Mouse (Mus musculus): Measurements from ENCODE around the gene Creb3. TPM values are rescaled to one million over a fixed set of nuclear protein-coding genes. Genes with fewer than 3 reads are reported as not detected.
"Not testable (repeated sequence)": the region's sequence is repeated elsewhere in the genome, so short reads cannot be mapped to it uniquely, and the experiment has no call there.

The Creb3 gene
- total RNA-seq, 2 experiments from 2014 or later = 74.4 to 84.8 TPM

DNA sequence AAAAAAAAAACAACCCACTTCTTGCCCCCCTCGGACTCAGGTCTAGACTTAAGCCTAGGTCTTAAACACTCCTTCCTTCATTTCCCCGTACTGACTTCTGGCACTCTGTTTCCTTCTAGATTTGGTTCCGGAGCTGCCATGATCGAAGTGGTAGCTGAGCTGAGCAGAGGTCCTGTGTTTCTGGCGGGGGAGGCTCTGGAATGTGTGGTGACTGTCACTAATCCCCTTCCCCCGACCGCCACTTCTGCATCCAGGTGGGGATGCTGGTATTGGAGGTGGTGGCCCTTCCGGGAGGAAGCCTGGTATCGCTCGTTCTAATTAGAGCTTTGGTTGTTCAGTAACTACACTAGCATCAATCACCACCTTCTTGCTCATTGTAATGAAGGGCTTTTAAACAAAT is 17.1 kb downstream of the Creb3 start:
- intact Hi-C loops (cut with DNase I) = loop anchor here (2.0 kb wide), 1 partner anchor 16 kb away; the partner anchor contains the start of genes Creb3 and Tln1
- no peak for DNase-seq (ENCODE audit: low spot score in 2 of 2)

DNA sequence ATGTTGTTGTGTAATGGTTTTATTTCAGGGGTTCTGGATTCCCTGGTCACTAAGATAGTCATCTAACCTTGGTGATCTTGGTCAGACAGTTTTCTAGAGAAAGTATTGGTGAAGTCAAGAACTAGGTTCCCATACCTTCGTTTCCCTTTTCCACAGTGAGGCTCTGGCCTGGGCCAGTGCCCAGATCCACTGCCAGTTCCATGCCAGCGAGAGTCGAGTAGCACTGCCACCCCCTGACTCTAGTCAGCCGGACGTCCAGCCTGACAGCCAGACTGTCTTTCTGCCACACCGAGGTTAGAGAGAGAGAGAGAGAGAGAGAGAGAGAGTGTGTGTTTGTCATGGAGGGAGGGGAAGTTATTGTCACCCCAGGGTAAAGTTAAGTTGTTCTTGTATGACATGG is 17.6 kb downstream of the Creb3 start:
- DNase-seq (ENCODE audit: low spot score in 2 of 2) = no peak
- intact Hi-C loops (cut with DNase I) = loop anchor here (2.0 kb wide), 1 partner anchor 17 kb away; the partner anchor contains the start of genes Creb3 and Tln1

- intact Hi-C loops (cut with DNase I) = no loop called here
- no peak for DNase-seq (ENCODE audit: low spot score in 2 of 2)
Measured at GRCm38 (mm10) chr4:43580721-43581120, 18.6 kb downstream of the Creb3 start.

- intact Hi-C loops (cut with DNase I) = no loop called here
- no peak for DNase-seq (ENCODE audit: low spot score in 2 of 2)
Measured at GRCm38 (mm10) chr4:43581381-43581780, 19.2 kb downstream of the Creb3 start.

- intact Hi-C loops (cut with DNase I) = no loop called here
- DNase-seq (ENCODE audit: low spot score in 2 of 2) = no peak
Measured at GRCm38 (mm10) chr4:43582241-43582640, 20.1 kb downstream of the Creb3 start.

DNA sequence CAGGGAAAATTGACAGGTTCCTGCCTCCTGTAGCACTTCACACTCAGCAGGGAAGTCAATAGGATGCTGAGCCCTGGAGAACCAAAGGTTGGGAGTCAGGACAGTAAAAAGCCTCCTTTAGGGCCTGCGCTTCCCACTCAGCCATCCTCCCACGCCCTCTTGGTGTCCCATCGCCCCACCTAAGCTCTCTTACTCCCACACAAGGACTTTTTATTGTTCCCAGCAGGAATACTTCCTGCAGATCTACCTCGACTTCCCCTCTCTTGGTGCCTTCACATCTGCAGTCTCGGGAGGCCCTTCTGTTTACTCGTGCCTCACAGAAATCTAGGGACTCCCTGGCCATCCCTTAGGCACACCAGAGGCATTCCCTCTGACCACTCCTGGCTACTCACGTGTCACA is 21.3 kb downstream of the Creb3 start:
- intact Hi-C loops (cut with DNase I) = no loop called here
- no peak for DNase-seq (ENCODE audit: low spot score in 2 of 2)

GRCm38 (mm10) chr4:43584444-43585416 is 22.6 kb downstream of the Creb3 start, which contains the start of gene Msmp:
Msmp (minus strand) TSS chr4:43584494.
- intact Hi-C loops (cut with DNase I) = no loop called here
- no peak for DNase-seq (ENCODE audit: low spot score in 2 of 2)

DNA sequence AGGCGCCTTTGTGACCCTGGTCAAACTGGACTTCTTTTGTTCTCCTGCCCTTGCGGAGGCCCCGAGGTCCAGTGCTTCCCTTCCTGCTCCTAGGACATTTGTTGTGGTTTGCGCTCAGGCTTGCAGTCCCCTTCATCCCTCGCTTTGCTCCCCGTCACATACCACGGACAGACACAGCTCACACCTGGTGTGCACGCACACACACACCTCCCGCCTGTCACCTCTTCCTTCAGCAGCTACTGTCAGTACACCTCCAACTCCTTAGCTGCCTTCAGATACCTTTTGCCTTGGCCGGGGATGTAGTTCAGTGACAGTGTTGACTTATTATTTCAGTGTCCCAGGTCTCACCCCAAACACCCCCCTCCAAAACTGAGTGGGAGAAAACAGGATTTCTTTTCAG is 23.6 kb downstream of the Creb3 start:
- intact Hi-C loops (cut with DNase I) = no loop called here
- DNase-seq (ENCODE audit: low spot score in 2 of 2) = no peak

GRCm38 (mm10) chr4:43586411-43586810 is 24.3 kb downstream of the Creb3 start:
- intact Hi-C loops (cut with DNase I) = no loop called here
- no peak for DNase-seq (ENCODE audit: low spot score in 2 of 2)

DNA sequence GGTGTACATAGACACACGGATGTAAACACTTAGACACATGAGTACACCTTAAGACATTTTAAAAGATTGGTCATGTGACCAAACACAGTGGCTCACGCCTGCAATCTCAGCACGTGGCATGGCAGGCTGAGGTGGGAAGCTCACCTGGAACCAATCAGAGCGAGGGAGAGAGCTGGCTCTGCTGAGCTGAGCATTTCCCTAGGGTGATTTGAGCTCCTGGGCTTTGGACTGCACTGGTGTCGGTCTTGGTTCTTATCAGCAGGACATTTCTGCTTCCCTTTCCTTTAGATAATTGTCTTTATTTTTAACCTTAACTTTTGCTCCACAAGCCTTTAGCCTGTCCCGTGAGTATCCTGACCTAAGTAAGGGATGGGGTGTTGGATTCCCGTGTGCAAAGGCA is 25.5 kb downstream of the Creb3 start:
- no peak for DNase-seq (ENCODE audit: low spot score in 2 of 2)
- intact Hi-C loops (cut with DNase I) = no loop called here

DNA sequence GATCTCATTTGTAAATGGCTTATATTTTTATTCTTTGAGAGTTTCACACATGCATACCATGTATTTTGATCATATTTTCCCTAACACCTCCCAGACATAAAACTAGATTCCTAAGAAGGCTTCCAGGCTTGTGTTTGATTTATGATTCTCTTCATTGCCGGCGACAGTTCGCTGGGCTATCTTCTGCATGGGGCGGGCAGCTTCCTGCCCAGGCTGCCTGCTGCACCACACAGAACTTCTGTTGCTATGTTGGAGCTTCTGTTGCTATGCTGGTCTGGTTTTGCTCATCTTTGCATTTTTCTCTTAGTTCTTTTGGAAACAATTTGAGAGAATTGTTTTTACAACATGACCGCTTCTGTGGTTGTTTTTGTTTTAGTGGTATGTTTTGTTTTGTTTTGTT is 29.4 kb downstream of the Creb3 start:
- intact Hi-C loops (cut with DNase I) = no loop called here
- no peak for DNase-seq (ENCODE audit: low spot score in 2 of 2)

DNA sequence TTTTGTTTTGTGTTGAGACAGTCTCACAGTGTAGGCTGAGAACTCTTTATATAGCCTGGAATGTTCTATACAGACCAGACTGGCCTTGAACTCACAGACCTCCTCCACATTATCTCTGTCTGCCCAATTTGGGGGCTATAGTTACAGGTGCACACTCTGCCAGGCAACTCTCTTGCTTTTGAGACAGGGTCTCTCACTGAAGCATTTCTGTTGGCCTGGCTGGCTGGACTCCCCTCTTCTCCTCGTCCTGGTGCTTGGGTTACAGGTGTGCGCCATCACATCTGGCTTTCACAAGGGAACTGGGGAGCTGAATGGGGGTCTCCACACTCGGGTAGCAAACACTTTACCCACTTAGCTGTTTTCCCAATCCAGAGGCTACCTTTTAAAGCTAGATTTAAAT is 29.8 kb downstream of the Creb3 start:
- DNase-seq (ENCODE audit: low spot score in 2 of 2) = no peak
- intact Hi-C loops (cut with DNase I) = no loop called here

DNA sequence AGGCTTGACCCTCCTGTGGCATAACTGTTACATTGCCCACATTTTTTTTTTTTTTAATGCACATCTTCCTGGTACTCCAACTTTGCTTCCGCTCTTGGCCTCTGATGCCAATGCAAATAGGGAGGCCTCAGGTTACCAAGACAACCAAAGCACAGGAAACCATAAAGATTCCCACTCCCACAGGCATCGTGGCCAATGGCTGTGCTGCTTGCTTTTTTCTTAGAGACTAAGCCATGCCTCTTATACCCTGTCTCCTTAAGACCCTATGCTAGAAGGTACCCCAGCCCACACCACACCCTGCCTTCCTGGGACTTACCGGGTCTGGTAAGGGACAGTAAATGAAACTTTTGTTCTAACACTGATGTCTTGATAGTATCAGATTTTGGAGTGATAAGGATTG is 31.3 kb downstream of the Creb3 start:
- DNase-seq (ENCODE audit: low spot score in 2 of 2) = no peak
- intact Hi-C loops (cut with DNase I) = no loop called here

DNA sequence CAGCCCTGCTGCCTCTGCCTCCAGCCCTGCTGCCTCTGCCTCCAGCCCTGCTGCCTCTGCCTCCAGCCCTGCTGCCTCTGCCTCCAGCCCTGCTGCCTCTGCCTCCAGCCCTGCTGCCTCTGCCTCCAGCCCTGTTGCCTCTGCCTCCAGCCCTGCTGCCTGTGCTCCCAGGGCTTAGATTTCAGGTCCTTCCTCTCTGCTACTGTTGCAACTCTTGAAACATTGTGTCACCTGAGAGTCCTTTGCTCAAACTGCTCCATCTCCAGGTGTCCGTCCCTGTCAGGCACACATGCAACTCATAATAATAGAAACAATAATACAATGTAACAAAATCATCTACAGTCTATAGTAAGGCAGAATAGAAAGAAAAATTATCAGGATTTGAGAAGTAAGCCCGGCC is 34.5 kb downstream of the Creb3 start:
- intact Hi-C loops (cut with DNase I) = not testable (repeated sequence)

DNA sequence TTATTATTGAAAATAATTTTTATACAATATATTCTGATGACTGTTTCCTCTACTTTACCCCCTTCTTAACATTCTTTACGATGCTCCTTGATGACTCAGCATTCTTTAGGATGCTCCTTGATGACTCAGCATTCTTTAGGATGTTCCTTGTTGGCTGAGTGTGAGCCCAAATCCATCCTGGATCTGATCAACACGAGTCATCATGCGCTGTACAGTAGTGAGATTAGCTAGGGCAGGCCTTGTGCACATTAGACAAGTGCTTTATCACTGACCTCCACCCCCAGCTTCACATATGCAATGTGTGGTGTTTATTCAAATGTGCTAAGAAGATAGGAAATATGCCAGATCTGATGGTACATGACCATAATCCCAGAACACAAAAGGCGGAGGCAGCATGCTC is 36.1 kb downstream of the Creb3 start:
- no peak for DNase-seq (ENCODE audit: low spot score in 2 of 2)
- intact Hi-C loops (cut with DNase I) = no loop called here

More for the DNA sequence above, 34.5 kb downstream of the Creb3 start:
- not testable (repeated sequence) for DNase-seq (ENCODE audit: low spot score in 2 of 2)

DNA sequence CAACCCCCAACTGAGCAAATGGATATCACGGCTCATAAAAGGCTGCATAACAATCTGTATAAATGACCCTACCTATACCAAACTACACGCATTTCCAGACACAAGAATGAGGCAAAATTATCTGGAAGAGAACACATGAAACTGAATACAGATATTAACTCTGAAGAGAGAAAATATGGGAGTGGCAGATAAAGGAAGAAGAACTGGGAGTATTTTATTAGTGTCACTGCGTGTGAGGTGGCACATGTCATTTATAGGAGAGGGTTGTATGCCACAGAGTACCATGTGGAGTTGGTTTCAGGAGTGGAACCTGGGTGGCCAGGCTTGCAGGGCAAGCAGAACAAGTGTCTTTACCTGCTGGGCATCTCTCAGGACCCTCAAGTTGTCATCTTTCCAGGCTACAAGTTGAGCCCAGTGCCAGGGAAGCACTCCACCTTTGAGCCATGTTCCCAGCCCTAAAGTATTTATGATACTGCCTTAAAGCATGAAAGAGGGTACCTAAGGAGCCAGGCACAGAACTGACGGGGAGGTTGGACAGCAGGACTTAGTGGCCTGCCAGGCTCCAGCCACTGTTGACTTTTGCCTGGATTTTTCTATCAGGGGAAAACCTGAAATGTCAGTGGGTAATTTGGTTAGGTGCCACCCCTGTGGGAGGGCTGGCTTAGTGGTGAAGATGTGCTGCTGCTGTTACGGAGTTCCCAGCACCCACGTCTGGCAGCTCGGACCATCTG is 36.7 kb downstream of the Creb3 start:
- intact Hi-C loops (cut with DNase I) = no loop called here
- no peak for DNase-seq (ENCODE audit: low spot score in 2 of 2)

DNA sequence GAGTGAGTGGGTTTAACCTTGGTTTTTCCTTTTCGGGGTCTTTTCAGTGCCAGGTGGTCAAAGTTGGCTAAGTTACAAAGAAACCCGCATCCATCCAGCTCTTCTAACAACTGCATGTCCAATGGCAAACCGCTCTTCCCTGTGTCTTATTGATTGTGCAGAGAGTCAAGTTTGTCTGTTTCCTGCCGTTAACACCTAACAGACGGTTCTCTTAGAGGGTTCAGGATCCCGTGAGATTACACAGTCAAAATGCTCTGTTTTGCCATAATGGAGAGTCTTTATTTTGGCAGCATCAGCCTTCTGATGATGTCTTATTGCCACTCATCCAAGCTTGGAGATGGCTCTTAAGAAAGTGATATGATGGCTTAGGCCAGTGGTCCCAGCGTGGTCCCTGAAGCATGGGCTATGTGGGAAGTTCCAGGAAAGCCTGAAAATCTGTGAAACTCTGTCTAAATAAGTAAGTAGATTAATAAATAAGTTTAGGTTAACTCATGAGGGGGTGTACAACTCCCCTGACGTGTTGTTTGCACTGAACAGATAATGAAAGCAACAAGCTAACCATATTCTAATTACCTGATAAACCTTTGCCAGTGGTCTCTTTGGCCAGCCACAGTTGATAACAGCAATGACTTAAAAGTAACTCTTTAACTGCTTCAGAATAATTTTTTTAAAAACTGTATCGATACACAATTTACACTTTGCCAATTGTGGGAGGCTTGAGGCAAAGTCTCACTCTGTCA is 38.2 kb downstream of the Creb3 start:
- intact Hi-C loops (cut with DNase I) = no loop called here
- no peak for DNase-seq (ENCODE audit: low spot score in 2 of 2)

- intact Hi-C loops (cut with DNase I) = no loop called here
- no peak for DNase-seq (ENCODE audit: low spot score in 2 of 2)
Measured at GRCm38 (mm10) chr4:43604099-43604498, 42.0 kb downstream of the Creb3 start.

DNA sequence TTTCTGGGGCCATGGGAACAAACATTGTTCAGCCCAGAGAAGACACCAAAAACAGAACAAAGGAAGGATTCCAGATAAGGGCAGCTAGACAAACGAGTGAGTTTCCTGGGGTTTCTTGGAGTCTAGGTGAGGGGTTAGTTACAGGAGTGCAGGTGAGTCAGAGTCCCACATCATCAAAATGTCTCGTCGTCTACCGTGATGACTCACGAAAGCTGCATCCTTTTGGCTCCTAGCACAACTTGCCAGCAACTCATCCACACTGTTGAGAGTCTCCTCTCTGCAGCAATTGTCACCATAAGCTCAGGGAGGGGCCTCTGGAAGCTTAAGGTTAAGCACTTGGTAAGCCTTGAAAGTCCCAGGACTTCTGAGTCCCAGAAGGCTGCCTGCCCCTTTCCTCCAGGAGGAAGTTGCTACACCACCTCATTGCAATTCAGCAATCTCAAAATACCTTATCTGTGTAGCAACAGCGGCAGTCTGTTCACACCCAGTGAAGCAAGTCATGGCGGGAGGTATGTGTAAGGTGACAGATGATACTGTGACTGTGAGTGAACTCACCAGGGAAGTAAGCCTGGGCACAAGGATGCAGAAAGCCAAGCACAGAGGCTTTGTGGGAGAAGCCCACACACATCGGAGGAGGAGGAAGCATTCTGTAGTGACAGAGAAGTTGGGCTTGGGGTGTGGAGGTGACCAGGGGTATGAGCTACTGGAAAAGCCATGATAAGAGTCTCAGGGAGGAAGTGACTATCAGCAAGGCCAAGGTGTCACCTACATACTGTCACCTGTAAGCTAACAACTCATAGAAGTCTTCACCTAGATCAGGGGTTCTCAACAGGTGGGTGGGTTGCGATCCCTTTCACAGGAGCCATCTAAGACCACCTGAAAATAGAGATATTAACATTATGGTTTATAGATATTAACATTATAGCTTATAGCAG is 42.9 kb downstream of the Creb3 start:
- intact Hi-C loops (cut with DNase I) = no loop called here

More for the DNA sequence above, 42.9 kb downstream of the Creb3 start:
- DNase-seq (ENCODE audit: low spot score in 2 of 2) = no peak
